Mouse (Mus musculus) testis, adult 2 months (tissue): Measurements from ENCODE around the gene Col2a1. TPM values are rescaled to one million over a fixed set of nuclear protein-coding genes. Genes with fewer than 3 reads are reported as not detected.
A peak's percentile ranks its signal among the peaks of the same experiment; 100 is the strongest.

Source experiments
- H3K27ac ChIP-seq: fragments of 200-500 bp; 2 replicates; pipeline ENCODE4 v1.5.1; 2012; ENCODE audit warnings: low read depth, low read length; ENCODE audit not compliant: control insufficient read depth, insufficient read depth
- H3K27me3 ChIP-seq: fragments of 200-500 bp; 2 replicates; pipeline ENCODE4 v1.6.1; 2012; ENCODE audit warnings: mild to moderate bottlenecking, low read length, moderate library complexity; ENCODE audit not compliant: control insufficient read depth, insufficient read depth
- H3K36me3 ChIP-seq: fragments of 200-500 bp; 2 replicates; pipeline ENCODE4 v1.6.1; 2012; ENCODE audit warnings: mild to moderate bottlenecking, low read length; ENCODE audit not compliant: control insufficient read depth, insufficient read depth
- H3K4me1 ChIP-seq: fragments of 200-500 bp; 2 replicates; pipeline ENCODE4 v1.6.1; 2012; ENCODE audit warnings: low read length; ENCODE audit not compliant: control insufficient read depth, insufficient read depth
- H3K4me3 ChIP-seq: fragments of 200-500 bp; 2 replicates; pipeline ENCODE4 v1.5.1; 2012; ENCODE audit warnings: low read depth, mild to moderate bottlenecking, low read length, moderate library complexity, mixed read lengths; ENCODE audit not compliant: control insufficient read depth
- CTCF ChIP-seq: fragments of 200-500 bp; IDR thresholded peaks from 2 replicates; pipeline ENCODE4 v1.5.1; 2012; ENCODE audit warnings: low read depth, mild to moderate bottlenecking, inconsistent platforms, low read length, moderate library complexity; ENCODE audit not compliant: control insufficient read depth, insufficient read depth, insufficient replicate concordance
- POLR2A ChIP-seq: fragments of 200-500 bp; IDR thresholded peaks from 2 replicates; pipeline ENCODE4 v1.6.1; 2012; ENCODE audit warnings: low read depth, mild to moderate bottlenecking, inconsistent platforms, low read length, moderate library complexity; ENCODE audit not compliant: control insufficient read depth
- polyA plus RNA-seq: library from polyadenylated mRNA; depleted of rRNA; stranded (reverse); fragments of >200 nt; gene quantifications from 2 replicates; pipeline ENCODE4 v1.2.3, GENCODE M21; 2012

The Col2a1 gene
- polyA plus RNA-seq, 1 experiment, result 14.6 TPM

DNA sequence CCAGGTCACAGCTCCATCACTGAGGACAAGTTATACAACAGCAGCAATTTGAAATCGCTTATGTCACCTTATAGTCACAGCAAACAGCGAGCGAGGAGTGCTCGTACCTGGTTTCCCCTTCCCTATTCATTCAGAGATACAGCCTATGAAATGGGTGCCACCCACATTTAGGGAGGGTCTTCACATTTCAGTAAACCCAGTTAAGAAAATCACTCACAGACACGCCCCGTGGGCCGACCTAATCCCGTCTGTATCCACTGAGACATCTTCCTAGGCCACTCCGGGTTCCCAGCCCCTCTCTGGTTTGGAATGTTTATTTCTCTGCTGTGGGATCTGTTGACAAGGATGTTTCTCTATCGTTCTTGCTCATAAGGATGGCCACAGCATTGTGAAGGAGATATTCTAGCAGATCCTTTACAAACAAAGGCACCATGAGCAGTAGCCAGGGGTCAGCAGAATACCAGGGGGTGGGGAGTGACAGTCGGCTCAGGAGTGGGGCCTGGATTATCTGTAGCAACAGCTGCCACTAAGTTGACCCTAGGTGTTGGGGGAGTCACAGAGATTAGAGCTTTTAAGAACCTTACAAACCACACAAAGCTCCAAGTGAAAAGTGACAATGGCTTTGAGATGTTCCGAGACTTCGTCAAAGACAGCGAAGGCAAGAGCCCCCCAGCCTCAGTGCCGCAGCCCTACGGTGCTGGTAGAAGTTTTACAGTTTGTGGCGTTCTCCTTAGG is 39.0 kb downstream of the Col2a1 start:
- Histone ChIP-seq H3K36me3 (no peaks in the 10 kb centered on the region; the same call in 1 of the 2 replicates), H3K27me3 (no peaks in the 10 kb centered on the region), H3K27ac (no peak overlapping the region; the same call in 1 of the 2 replicates), H3K4me3 (peak overlapping the region; percentile 41; the same call in 1 of the 2 replicates), H3K4me1 (peaks cover 5% of the 10 kb centered on the region)
- TF ChIP-seq POLR2A (no peak), CTCF (no peak)

DNA sequence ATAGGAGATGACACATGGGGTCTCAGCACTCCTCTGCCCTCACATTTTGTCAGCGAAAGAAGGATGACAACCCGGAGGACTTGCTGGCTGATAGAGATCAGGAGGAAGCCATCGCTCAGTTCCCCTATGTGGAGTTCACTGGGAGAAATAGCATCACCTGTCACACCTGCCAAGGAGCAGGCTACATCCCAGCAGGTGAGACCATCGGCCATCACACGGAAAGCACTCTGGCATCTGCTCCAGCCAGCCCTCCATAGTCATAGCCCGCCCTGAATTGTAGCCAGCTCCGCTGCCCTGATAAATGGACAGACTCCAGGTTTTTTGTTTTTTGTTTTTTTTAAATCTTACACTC is 39.7 kb downstream of the Col2a1 start:
- no peaks in the 10 kb centered on the region; the same call in 1 of the 2 replicates for H3K36me3 ChIP-seq
- TF ChIP-seq CTCF (no peak), POLR2A (no peak)
- peak overlapping the region; percentile 69 for H3K27ac ChIP-seq
- H3K27me3 ChIP-seq, result no peaks in the 10 kb centered on the region
- peak overlapping the region; percentile 95 for H3K4me3 ChIP-seq
- H3K4me1 ChIP-seq, result peaks cover 5% of the 10 kb centered on the region

GRCm38 (mm10) chr15:97963989-97964835 is 40.3 kb downstream of the Col2a1 start, which contains the start of gene Tmem106c:
Gene Tmem106c, plus strand, starts transcription at chr15:97964200.
- TF ChIP-seq CTCF, result peak; percentile 99
- TF ChIP-seq POLR2A, result peak; percentile 65

GRCm38 (mm10) chr15:97963329-97963988 is 41.0 kb downstream of the Col2a1 start:
- H3K27ac ChIP-seq, result peak overlapping the region; percentile 72
- peaks cover 5% of the 10 kb centered on the region for H3K4me1 ChIP-seq
- no peaks in the 10 kb centered on the region; the same call in 1 of the 2 replicates for H3K36me3 ChIP-seq
- H3K4me3 ChIP-seq, result peak overlapping the region; percentile 95
- no peak for TF ChIP-seq CTCF
- no peak for TF ChIP-seq POLR2A
- no peaks in the 10 kb centered on the region for H3K27me3 ChIP-seq

More at GRCm38 (mm10) chr15:97963989-97964835, 40.3 kb downstream of the Col2a1 start, which contains the start of gene Tmem106c:
- Histone ChIP-seq H3K27me3 (no peaks in the 10 kb centered on the region), H3K36me3 (no peaks in the 10 kb centered on the region; the same call in 1 of the 2 replicates), H3K27ac (peak within 1 kb of the TSS; percentile 84), H3K4me3 (peak within 1 kb of the TSS; percentile 95), H3K4me1 (peaks cover 5% of the 10 kb centered on the region)

DNA sequence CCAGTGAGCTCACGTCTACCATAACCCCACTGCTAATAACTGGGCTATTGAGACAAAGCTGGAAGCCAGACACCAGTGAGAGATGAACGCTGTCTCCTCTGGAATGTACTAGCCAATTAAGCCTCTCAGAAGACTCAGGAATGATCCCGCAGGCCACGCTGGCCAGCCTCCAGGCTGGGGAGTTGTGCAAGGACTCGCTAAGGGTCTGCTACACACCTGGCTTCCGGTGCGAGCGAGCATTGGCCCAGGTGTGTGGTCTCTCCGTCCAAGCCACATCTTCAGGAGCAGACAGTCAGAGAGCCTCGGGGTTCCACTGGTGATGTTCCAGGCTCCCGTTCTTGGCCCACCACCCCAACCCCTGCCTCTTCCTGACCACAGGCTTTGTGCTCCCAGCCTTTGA is 48.1 kb downstream of the Col2a1 start:
- no peaks in the 10 kb centered on the region for H3K27me3 ChIP-seq
- no peak for TF ChIP-seq CTCF
- TF ChIP-seq POLR2A, result no peak
- H3K27ac ChIP-seq, result no peak overlapping the region
- H3K36me3 ChIP-seq, result no peaks in the 10 kb centered on the region
- no peak overlapping the region for H3K4me3 ChIP-seq
- peaks cover 11% of the 10 kb centered on the region for H3K4me1 ChIP-seq

DNA sequence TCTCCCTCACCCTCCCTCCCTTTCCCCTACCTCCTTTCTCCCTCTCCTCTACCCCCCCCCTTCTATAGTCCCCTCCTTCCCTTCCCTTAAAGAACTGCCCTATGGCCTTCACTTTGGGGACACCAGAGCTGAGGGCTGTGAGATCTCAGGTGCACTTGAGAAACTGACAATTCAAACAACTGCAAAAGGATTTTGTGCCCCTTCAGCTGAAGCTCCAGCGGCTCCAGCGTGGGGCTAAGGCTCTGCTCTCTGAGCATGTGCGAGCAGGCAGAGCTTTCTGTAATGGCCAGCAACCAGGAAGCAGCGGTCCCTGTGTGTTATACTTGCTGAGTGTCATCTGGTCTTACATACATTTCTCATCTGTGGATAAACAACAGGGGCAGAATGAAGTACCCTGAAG is 48.8 kb downstream of the Col2a1 start:
- H3K36me3 ChIP-seq, result no peaks in the 10 kb centered on the region
- H3K4me3 ChIP-seq, result no peak overlapping the region
- H3K27me3 ChIP-seq, result no peaks in the 10 kb centered on the region
- no peak overlapping the region for H3K27ac ChIP-seq
- no peak for TF ChIP-seq POLR2A
- H3K4me1 ChIP-seq, result peaks cover 11% of the 10 kb centered on the region

- Histone ChIP-seq H3K36me3 (no peaks in the 10 kb centered on the region), H3K4me3 (no peak overlapping the region), H3K4me1 (peaks cover 11% of the 10 kb centered on the region), H3K27me3 (no peaks in the 10 kb centered on the region), H3K27ac (no peak overlapping the region)
- TF ChIP-seq CTCF (no peak), POLR2A (no peak)
Measured at GRCm38 (mm10) chr15:97955286-97955685, 49.2 kb downstream of the Col2a1 start.
